Mouse (Mus musculus) G1E (cell line): ENCODE data around the gene Nr2c2.

Experiments used
- CTCF ChIP-seq: IDR thresholded peaks from 2 replicates; pipeline ENCODE4 v1.5.1; 2012; ENCODE audit warnings: low read depth, low read length, inconsistent platforms, mixed read lengths
- GATA1 ChIP-seq: IDR thresholded peaks from 2 replicates; pipeline ENCODE4 v1.6.1; 2012; ENCODE audit warnings: borderline replicate concordance, low read length, inconsistent platforms, mixed read lengths
- GATA2 ChIP-seq: IDR thresholded peaks from 2 replicates; pipeline ENCODE4 v1.6.1; 2012; ENCODE audit warnings: low read depth, low read length, inconsistent platforms, borderline replicate concordance

DNA sequence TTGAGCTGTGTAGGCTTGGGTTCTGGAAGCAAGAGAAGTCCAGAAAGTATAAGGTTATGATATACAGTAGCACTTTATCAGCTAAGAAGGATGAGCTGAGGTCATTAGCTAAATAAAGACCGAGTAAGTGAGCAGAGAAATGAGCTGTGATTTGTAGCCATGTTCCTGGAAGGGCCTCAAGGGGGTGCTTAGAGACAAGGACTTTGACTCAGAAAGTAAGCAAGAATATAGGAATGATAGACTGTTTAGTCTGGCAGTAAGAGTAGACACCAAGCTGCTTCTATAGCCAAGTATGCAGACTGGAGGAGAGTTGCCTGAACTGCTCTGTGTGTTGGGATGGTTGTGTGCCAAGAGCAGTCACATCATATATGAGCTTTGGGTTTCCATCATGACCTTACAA is 62.6 kb downstream of the Nr2c2 start:
- no peak for TF ChIP-seq CTCF
- no peak for TF ChIP-seq GATA2
- no peak for TF ChIP-seq GATA1
